Mouse (Mus musculus) cortical plate, adult 2 months (tissue): Measurements from ENCODE around the gene Rhpn2.

Experiments
- CTCF ChIP-seq: fragments of 200-500 bp; IDR thresholded peaks from 2 replicates; pipeline ENCODE4 v1.5.1; 2011; ENCODE audit warnings: mild to moderate bottlenecking, control low read depth, low read length; ENCODE audit not compliant: insufficient read depth; ENCODE audit errors: extremely low read depth
- POLR2A ChIP-seq: fragments of 200-500 bp; IDR thresholded peaks from 2 replicates; pipeline ENCODE4 v1.6.1; 2011; ENCODE audit warnings: mild to moderate bottlenecking, low read length, control low read depth; ENCODE audit not compliant: insufficient read depth; ENCODE audit errors: extremely low read depth

DNA sequence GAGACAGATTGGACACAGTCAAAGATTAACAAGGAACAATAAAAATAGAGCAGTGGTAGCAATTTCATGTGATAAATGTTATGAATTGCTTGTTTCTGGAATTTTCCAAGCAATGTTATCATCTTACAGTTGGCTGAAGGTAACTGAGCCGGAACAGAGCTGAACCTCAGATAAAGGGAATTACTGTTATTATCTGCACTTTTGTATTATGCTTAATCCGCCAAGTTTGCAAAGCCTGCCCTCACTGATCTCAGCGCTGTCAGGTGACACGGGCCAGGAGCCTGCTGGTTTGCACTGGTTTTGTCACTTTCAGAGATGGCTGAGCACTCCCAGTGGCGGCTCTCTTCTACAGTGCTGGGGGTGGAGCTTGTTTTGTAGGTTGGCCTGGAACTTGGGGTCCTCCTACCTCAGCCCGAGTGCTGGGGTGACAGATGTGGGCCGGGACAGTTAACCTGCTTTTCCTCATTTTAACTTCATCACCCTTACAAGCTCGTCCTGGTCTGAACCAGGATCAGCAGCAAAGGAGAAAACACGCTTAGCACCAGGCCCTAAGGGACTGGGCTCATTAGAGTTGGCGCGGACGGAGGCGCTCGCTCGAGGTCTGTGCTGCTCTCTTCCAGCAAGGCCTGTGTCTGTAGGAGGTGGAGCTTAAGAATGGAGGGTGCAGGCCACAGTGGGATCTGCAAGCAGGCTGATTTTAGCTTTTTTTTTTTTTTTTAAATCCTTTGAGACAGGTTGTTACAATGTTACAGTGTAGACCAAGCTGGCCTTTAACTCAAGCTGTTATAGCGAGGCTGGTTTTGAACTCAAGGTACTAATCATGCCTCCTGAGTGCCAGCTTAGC lies 39.4 kb downstream of the Rhpn2 start:
- TF ChIP-seq POLR2A, result no peak
- no peak for TF ChIP-seq CTCF
